Mouse (Mus musculus): ENCODE measurements around the gene Bzw1. TPM values are rescaled to one million over a fixed set of nuclear protein-coding genes. Genes with fewer than 3 reads are reported as not detected.

Gene Bzw1
- 100 to 1,000 TPM; 325 to 394 TPM for polyA plus RNA-seq (2017; shearing (Covaris generic))

DNA sequence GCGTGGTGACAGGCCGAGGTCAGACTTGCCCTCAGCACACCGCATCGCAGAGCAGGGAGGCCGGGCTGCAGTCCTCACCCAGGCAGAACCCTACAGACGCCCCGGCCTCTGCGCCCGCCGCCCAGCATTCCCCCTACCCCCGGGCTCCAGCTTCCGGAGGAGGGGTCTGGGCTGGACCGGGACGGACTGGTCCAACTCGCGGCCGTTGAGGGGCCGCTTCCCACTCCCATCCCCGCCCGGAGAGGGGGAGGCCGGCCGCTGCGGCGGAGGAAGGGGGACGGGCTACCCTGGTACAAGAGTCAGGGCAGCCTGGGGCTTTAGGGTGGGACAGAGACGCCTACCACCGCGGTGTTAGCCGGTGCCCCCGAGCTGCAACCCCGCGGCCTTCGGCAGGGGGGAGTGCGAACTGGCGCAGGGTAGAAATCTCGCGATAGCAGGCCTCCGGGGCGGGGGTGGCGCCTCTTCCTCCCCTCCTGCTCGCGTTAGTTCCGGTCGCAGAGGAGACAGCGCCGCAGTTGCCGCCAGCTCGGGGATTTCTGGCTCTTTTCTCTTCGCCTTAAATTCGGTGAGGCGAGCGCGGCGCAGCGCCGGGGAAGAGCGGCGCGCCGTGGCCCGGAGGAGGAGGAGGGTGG is at the start of gene Bzw1:
Gene Bzw1, plus strand, starts transcription at position 247 of the 632 bp plus-strand sequence.

DNA sequence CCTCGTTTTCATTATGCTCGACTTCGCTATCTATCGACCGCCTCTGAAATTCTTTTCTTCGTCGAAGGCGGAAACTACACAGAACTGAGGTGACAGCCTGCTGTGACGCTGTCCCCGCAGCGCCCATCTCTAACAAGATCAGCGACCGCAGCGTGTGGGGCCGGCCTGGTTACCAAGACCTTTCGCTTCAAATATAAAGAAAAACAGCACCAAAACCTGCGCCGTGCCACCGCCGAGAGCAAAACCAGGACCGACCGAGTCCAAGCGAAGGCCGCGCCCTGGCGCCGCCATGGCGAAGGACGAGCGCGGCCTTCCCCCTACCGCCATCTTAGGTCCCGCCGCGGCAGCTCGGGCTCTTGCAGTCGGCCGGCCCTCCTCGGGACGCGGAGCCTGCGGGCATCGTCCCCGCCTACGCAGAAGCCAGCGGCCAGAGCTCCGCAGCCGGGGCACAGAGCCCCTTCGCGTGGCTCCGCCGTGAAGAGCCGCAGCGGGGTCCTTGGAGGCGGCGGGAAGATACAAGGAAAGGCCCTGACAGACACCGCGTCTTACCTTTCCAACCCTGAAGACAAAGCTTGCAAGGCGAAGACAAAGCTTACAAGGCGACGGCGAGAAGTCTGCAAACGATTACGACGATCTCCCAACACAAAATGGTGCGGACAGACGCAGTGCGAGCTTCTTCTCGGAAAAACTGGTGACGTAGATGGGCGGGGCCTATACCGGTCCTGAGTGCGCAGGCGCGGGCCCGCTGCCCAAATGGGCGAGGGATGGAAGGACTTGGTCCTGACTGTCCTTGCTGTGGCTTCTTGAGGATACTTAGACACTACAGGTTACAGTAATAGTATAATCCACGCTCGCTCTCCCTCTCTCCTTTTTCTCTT is 30.9 kb downstream of the Bzw1 start, which contains the start of gene Clk1:
Gene Clk1, minus strand, starts transcription at position 696 of the 878 bp plus-strand sequence.

DNA sequence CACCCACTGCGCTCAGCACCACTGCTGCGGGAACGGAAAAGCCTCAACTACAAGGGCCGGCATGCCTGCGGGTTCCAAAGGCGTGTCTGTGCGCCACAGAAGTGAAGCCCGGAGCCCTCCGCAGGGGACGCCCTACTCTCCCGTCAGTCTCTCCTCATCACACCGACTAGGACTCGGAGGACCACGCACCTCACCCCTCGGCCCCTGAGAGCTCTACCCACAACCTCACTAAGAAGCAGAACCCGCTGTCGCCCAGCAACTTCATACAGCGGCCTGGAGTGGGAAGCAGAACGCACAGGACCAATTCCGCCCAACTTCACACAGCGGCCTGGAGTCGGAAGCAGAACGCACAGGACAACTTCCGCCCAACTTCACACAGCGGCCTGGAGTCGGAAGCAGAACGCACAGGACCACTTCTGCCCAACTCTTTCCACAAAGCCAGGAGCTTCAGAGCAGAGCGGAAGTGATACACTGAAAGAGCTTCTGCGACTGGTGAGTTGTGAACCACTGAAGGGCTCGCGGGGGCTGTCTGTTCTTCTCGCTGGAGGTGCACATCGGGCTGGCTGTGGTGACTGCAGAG is 52.5 kb downstream of the Bzw1 start, which contains the start of the genes Nif3l1 and Ppil3:
Gene Nif3l1, plus strand, starts transcription at position 9 of the 580 bp plus-strand sequence.
Gene Ppil3, minus strand, starts transcription at position 344 of the 580 bp plus-strand sequence.

Other genes with a start within 250 kb of the Bzw1 start
- 1 to 10 TPM in 1 of 2 experiments, under 1 TPM in 1; 0.74 to 1.5 TPM for gene Aox4, start 182.5 kb upstream of the Bzw1 start, polyA plus RNA-seq (2017; shearing (Covaris generic))
- under 1 TPM; 0.06 to 0.16 TPM for gene Aox2, start 114.6 kb upstream of the Bzw1 start, polyA plus RNA-seq (2017; shearing (Covaris generic))
- 100 to 1,000 TPM; 323 to 352 TPM for gene Clk1, start 31.2 kb downstream of the Bzw1 start, polyA plus RNA-seq (2017; shearing (Covaris generic))
- 10 to 100 TPM; 29.0 to 35.6 TPM for gene Nif3l1, start 52.3 kb downstream of the Bzw1 start, polyA plus RNA-seq (2017; shearing (Covaris generic))
- 10 to 100 TPM; 50.0 to 66.4 TPM for gene Ppil3, start 52.6 kb downstream of the Bzw1 start, polyA plus RNA-seq (2017; shearing (Covaris generic))
- gene Orc2, start 112.2 kb downstream of the Bzw1 start, polyA plus RNA-seq (2017; shearing (Covaris generic)), result 10 to 100 TPM; 24.6 to 32.0 TPM
- gene Fam126b, start 193.4 kb downstream of the Bzw1 start, polyA plus RNA-seq (2017; shearing (Covaris generic)), result 10 to 100 TPM in 1 of 2 experiments, 1 to 10 TPM in 1; 6.3 to 13.1 TPM
- 100 to 1,000 TPM; 112 TPM for gene Ndufb3, start 193.5 kb downstream of the Bzw1 start, polyA plus RNA-seq (2017; shearing (Covaris generic))

Measured in inflammation-experienced regulatory T-cells (primary cell).